Mouse (Mus musculus) midbrain, embryonic 13.5 days (tissue): ENCODE data around the gene Mgat4b. TPM values are rescaled to one million over a fixed set of nuclear protein-coding genes. Genes with fewer than 3 reads are reported as not detected.
A peak's percentile ranks its signal among the peaks of the same experiment; 100 is the strongest.

Experiments
- ATAC-seq: fragments of 200-750 bp; cut with Nextera tagmentation; 2 replicates; pipeline ENCODE4 v1.8.0; 2017; ENCODE audit warnings: mild to moderate bottlenecking, moderate TSS enrichment, moderate library complexity
- H3K27ac ChIP-seq: fragments of 300-500 bp; sonication (generic); 2 replicates; pipeline ENCODE4 v1.5.1; 2015; ENCODE audit warnings: inconsistent platforms, mild to moderate bottlenecking, moderate library complexity
- H3K27me3 ChIP-seq: fragments of 300-500 bp; sonication (generic); 2 replicates; pipeline ENCODE4 v1.6.1; 2015; ENCODE audit warnings: mild to moderate bottlenecking, inconsistent platforms
- H3K36me3 ChIP-seq: fragments of 300-500 bp; sonication (generic); 2 replicates; pipeline ENCODE4 v1.6.1; 2015; ENCODE audit warnings: mild to moderate bottlenecking, inconsistent platforms
- H3K4me1 ChIP-seq: fragments of 300-500 bp; sonication (generic); replicated peaks from 2 replicates; pipeline ENCODE4 v1.6.1; 2015; ENCODE audit warnings: inconsistent platforms
- H3K4me2 ChIP-seq: fragments of 300-500 bp; sonication (generic); replicated peaks from 2 replicates; pipeline ENCODE4 v1.6.1; 2015; ENCODE audit warnings: moderate library complexity, mild to moderate bottlenecking, inconsistent platforms
- H3K4me3 ChIP-seq: fragments of 300-500 bp; sonication (generic); replicated peaks from 2 replicates; pipeline ENCODE4 v1.5.1; 2015; ENCODE audit warnings: mild to moderate bottlenecking, inconsistent platforms
- H3K9ac ChIP-seq: fragments of 300-500 bp; sonication (generic); replicated peaks from 2 replicates; pipeline ENCODE4 v1.6.1; 2015; ENCODE audit warnings: mild to moderate bottlenecking, inconsistent platforms
- H3K9me3 ChIP-seq: fragments of 300-500 bp; sonication (generic); 2 replicates; pipeline ENCODE4 v1.6.1; 2016; ENCODE audit warnings: mild to moderate bottlenecking, inconsistent platforms
- WGBS: fragments of 180-500 bp; shearing (Covaris S2); methylation state at CpG from one replicate; pipeline ENCODE4 v1.1.7; 2015; 5-methylcytosine and 5-hydroxymethylcytosine counted together
- polyA plus RNA-seq: library from polyadenylated mRNA; unstranded; fragments of >200 nt; fragmentation: Nextera tagmentation; extraction: Ambion mirVana; gene quantifications from 2 replicates; pipeline ENCODE4 v1.2.1, GENCODE M21; 2015

Mgat4b gene
- polyA plus RNA-seq, 1 experiment from 2014 or later, result 30.1 TPM

- Histone ChIP-seq H3K27me3 (peaks cover 34% of the 10 kb centered on the region), H3K9me3 (no peaks in the 10 kb centered on the region), H3K9ac (no peak overlapping the region), H3K27ac (no peak overlapping the region), H3K36me3 (no peaks in the 10 kb centered on the region), H3K4me1 (peaks cover 20% of the 10 kb centered on the region), H3K4me2 (no peak overlapping the region), H3K4me3 (no peak overlapping the region)
- ATAC-seq, result no peak
- WGBS, result 94% methylated on average over 7 of the region's 7 CpGs
Observed at GRCm38 (mm10) chr11:50240235-50240911, 29.7 kb downstream of the Mgat4b start.

DNA sequence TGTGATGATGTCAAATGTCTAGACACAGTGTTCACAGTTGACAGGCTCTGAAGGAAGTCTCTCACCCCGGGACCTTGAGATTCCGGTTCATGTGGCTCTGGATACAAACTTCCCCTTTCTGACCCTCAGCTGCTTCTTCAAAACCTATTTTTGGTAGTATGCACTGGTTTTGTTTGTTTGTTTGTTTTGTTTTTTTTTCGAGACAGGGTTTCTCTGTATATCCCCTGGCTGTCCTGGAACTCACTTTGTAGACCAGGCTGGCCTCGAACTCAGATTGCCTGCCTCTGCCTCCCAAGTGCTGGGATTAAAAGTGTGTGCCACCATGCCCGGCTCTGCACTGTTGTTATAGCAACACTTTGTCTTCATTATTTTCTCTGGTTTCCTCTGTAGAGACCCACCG lies 33.2 kb downstream of the Mgat4b start:
- Histone ChIP-seq H3K4me2 (no peak overlapping the region), H3K27ac (no peak overlapping the region), H3K36me3 (no peaks in the 10 kb centered on the region), H3K27me3 (0 out of 2 replicates have a peak, but pooled peaks cover 6% of the 10 kb centered on the region), H3K9ac (no peak overlapping the region), H3K4me3 (no peak overlapping the region), H3K4me1 (no peaks in the 10 kb centered on the region), H3K9me3 (no peaks in the 10 kb centered on the region)
- 77% methylated on average over 6 of the region's 6 CpGs for WGBS
- no peak for ATAC-seq

GRCm38 (mm10) chr11:50245269-50245668 lies 34.6 kb downstream of the Mgat4b start:
- Histone ChIP-seq H3K4me3 (no peak overlapping the region), H3K4me2 (no peak overlapping the region), H3K4me1 (no peaks in the 10 kb centered on the region), H3K27ac (no peak overlapping the region), H3K27me3 (no peaks in the 10 kb centered on the region), H3K9ac (no peak overlapping the region), H3K36me3 (no peaks in the 10 kb centered on the region), H3K9me3 (no peaks in the 10 kb centered on the region)
- 77% methylated on average over 5 of the region's 5 CpGs for WGBS
- ATAC-seq, result no peak

- 0 out of 2 replicates have a peak, but pooled peaks cover 3% of the 10 kb centered on the region for H3K4me1 ChIP-seq
- H3K9me3 ChIP-seq, result no peaks in the 10 kb centered on the region
- no peak overlapping the region for H3K4me2 ChIP-seq
- H3K9ac ChIP-seq, result no peak overlapping the region
- ATAC-seq, result no peak
- H3K27ac ChIP-seq, result no peak overlapping the region
- no peaks in the 10 kb centered on the region for H3K36me3 ChIP-seq
- H3K4me3 ChIP-seq, result no peak overlapping the region
- H3K27me3 ChIP-seq, result no peaks in the 10 kb centered on the region
- 86% methylated on average over 7 of the region's 7 CpGs for WGBS
Observed at GRCm38 (mm10) chr11:50248473-50249171, 37.9 kb downstream of the Mgat4b start.

DNA sequence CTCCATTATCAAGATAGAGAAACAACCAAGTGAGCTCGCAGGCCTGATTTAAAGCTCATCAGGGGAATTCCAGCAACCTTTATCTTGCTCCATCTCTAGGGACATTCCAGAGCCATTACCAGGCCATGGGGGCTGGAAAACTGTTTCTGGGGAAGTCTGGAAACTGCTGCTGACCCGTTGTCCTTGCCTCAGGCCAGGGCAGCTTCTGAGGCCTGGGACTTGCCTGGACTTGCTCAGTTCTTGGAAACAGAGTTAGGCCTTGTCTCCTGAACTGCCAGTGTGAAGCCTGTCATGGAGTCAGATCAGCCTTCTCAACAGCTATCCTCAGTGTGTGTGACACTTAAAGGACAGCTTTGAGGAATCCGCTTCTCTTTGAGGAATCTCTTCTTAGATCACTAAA lies 41.5 kb downstream of the Mgat4b start:
- WGBS, result 70% methylated on average over 3 of the region's 3 CpGs
- 0 out of 2 replicates have a peak, but pooled peaks cover 3% of the 10 kb centered on the region for H3K4me1 ChIP-seq
- no peak overlapping the region for H3K9ac ChIP-seq
- H3K4me3 ChIP-seq, result no peak overlapping the region
- H3K36me3 ChIP-seq, result peaks cover 14% of the 10 kb centered on the region
- no peaks in the 10 kb centered on the region for H3K27me3 ChIP-seq
- H3K9me3 ChIP-seq, result no peaks in the 10 kb centered on the region
- no peak for ATAC-seq
- H3K4me2 ChIP-seq, result no peak overlapping the region
- no peak overlapping the region for H3K27ac ChIP-seq

DNA sequence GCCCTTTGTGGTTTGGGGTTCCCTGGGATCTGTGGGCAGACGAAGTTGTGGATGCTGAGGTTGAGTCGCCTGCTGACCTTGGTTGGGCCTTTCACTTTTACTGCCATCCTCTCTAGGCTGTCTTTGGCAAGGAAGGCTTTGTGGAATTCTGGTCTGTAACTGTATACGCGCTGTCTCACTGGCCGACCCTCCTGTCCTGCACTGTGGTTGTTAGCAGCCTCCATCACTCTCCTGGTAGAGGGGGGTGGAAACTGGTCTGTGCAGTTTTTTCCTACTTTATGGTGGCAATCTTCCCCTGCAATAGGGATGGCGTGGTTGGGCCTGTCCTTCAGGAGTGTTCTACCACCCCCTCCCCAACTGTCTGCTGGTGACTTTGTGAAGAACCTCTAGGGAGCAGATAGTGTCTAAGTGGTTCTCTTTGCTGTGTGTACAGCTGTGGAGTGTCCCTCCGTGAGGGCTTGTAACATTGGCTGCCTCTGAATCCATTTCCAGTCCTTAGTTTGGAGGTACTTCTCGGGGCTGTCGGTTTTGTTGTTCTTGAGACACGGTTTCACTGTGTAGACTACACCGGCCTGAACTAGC lies 42.1 kb downstream of the Mgat4b start:
- WGBS, result 82% methylated on average over 11 of the region's 11 CpGs
- no peaks in the 10 kb centered on the region for H3K9me3 ChIP-seq
- H3K27me3 ChIP-seq, result no peaks in the 10 kb centered on the region
- ATAC-seq, result no peak
- H3K9ac ChIP-seq, result no peak overlapping the region
- H3K4me3 ChIP-seq, result no peak overlapping the region
- 0 out of 2 replicates have a peak, but pooled peaks cover 3% of the 10 kb centered on the region for H3K4me1 ChIP-seq
- no peak overlapping the region for H3K4me2 ChIP-seq
- peaks cover 20% of the 10 kb centered on the region for H3K36me3 ChIP-seq
- H3K27ac ChIP-seq, result no peak overlapping the region

DNA sequence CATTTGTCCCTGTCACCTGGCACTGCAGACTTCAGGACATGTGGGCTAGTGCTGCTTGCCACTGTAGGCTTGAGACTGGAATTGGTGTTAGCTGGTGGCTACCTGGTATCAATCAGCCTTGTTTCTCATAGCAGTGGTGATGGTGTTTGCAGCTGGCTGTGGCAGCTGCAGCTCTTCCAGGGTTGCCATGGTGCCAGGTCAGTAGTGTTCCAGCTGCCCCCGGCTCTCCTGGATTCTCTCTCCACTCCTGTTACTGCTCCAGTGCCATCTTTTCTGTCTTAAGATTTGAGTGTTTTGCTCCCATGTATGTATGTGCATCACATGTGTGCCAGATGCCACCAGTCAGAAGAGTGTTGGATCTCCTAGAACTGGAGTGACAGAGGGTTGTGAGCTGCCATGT lies 42.7 kb downstream of the Mgat4b start:
- ATAC-seq, result no peak
- H3K9me3 ChIP-seq, result no peaks in the 10 kb centered on the region
- no peak overlapping the region for H3K27ac ChIP-seq
- H3K4me3 ChIP-seq, result no peak overlapping the region
- H3K4me2 ChIP-seq, result no peak overlapping the region
- 0 out of 2 replicates have a peak, but pooled peaks cover 3% of the 10 kb centered on the region for H3K4me1 ChIP-seq
- H3K36me3 ChIP-seq, result peaks cover 26% of the 10 kb centered on the region
- no peak overlapping the region for H3K9ac ChIP-seq
- WGBS, result 63% methylated on average over 1 of the region's 1 CpGs
- no peaks in the 10 kb centered on the region for H3K27me3 ChIP-seq

DNA sequence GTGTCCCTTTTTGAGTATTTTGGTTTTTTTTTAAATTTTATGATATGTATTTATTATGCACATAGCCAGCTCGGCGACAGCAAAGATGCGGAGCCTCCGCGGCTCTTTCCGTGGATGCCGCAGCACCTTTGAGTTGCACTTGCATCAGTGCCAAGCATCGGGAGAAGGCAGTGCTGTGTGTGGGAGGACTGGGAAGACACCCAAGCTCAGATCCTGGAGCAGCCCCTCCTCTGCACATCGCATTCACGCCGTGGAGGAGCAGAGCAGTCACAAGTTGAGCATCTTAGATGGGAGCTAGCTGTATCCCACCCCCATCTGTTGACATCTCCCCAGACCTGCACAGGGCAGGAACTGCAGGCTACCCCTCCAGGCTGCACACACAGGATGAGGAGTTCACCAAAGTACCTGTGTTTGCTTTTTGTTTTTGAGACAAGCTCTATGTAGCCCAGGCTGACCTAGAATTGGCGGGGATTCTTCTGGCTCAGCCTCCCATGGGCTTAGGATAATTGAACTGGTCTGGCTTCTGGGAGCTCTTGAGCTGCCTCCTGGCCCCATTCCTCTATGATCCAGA lies 43.4 kb downstream of the Mgat4b start:
- 85% methylated on average over 12 of the region's 12 CpGs for WGBS
- Histone ChIP-seq H3K9me3 (no peaks in the 10 kb centered on the region), H3K4me1 (0 out of 2 replicates have a peak, but pooled peaks cover 3% of the 10 kb centered on the region), H3K27ac (no peak overlapping the region), H3K9ac (no peak overlapping the region), H3K4me2 (no peak overlapping the region), H3K27me3 (no peaks in the 10 kb centered on the region), H3K36me3 (peaks cover 33% of the 10 kb centered on the region), H3K4me3 (no peak overlapping the region)
- no peak for ATAC-seq

- H3K9ac ChIP-seq, result no peak overlapping the region
- no peak overlapping the region for H3K27ac ChIP-seq
- H3K4me2 ChIP-seq, result no peak overlapping the region
- no peak for ATAC-seq
- 93% methylated on average over 7 of the region's 7 CpGs for WGBS
- H3K36me3 ChIP-seq, result peaks cover 58% of the 10 kb centered on the region
- H3K27me3 ChIP-seq, result no peaks in the 10 kb centered on the region
- no peak overlapping the region for H3K4me3 ChIP-seq
- no peaks in the 10 kb centered on the region for H3K9me3 ChIP-seq
- H3K4me1 ChIP-seq, result 0 out of 2 replicates have a peak, but pooled peaks cover 3% of the 10 kb centered on the region
Observed at GRCm38 (mm10) chr11:50256615-50257014, 45.9 kb downstream of the Mgat4b start.

DNA sequence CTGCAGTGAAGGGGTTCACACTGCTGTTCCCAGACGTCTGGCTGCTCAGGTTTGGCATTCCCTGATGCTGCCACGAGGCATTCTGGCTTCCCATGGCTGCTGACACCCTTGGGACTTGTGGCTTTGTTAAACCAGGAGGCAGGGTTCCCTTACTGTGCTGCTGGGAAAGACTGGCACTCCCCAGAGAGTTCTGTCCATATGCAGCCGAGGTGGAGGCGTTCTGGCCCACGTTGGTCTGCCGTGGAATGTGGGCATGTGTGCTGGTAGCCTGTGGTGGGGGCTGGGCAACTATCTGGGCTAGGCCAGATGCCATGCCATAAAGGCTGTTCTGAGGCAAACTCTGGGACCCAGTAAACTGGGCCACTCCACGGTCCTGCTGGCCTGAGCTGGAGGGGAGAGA lies 47.6 kb downstream of the Mgat4b start:
- Histone ChIP-seq H3K9me3 (no peaks in the 10 kb centered on the region), H3K4me3 (no peak overlapping the region), H3K4me1 (no peaks in the 10 kb centered on the region), H3K27ac (no peak overlapping the region), H3K4me2 (no peak overlapping the region), H3K9ac (no peak overlapping the region), H3K27me3 (no peaks in the 10 kb centered on the region), H3K36me3 (peaks cover 75% of the 10 kb centered on the region)
- ATAC-seq, result 0 out of 2 replicates have a peak, but pooled peaks have one; percentile 27
- WGBS, result 86% methylated on average over 7 of the region's 7 CpGs

DNA sequence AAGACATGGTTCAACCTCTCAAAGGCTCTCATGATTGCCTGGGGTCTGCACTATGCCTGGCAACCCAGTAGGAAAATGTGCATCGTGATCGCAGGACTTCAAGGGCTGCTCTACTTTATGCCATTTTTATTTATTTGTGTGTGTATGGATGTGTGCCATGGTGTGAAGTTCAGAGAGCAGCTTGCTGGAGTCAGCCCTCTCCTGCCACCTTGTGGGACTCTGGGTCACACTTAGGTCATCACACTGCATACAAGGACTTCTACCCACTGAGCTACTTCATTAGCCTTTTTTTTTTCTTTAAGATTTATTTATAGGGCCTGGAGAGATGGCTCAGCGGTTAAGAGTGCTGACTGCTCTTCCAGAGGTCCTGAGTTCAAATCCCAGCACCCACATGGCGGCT lies 51.3 kb downstream of the Mgat4b start:
- Histone ChIP-seq H3K9me3 (no peaks in the 10 kb centered on the region), H3K27ac (no peak overlapping the region), H3K9ac (no peak overlapping the region), H3K4me2 (no peak overlapping the region), H3K4me1 (no peaks in the 10 kb centered on the region), H3K27me3 (no peaks in the 10 kb centered on the region), H3K36me3 (peaks cover 97% of the 10 kb centered on the region), H3K4me3 (no peak overlapping the region)
- no peak for ATAC-seq
- 93% methylated on average over 4 of the region's 4 CpGs for WGBS

DNA sequence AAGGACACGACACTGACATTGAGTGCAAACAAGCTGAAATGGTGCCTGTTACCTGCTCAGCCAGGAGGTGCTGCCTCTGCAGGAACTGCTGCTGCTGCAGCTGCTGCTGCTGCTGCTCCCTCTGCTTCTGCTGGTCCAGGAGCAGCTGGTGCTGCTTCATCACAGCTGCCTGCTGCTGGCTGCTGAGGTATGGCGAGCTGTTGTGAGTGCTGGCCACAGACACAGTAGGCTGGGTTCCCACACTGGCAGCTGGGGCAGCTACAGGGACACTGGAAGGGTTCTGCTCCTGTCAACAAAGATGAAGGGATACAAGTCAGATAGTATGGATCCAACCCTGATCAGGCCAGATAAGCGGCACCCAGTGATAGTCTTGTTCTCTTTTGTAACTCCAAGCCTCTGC lies 52.5 kb downstream of the Mgat4b start:
- no peak overlapping the region for H3K9ac ChIP-seq
- H3K4me3 ChIP-seq, result no peak overlapping the region
- no peaks in the 10 kb centered on the region for H3K4me1 ChIP-seq
- no peak overlapping the region for H3K27ac ChIP-seq
- no peak for ATAC-seq
- H3K27me3 ChIP-seq, result no peaks in the 10 kb centered on the region
- H3K9me3 ChIP-seq, result no peaks in the 10 kb centered on the region
- WGBS, result 89% methylated on average over 3 of the region's 3 CpGs
- peaks cover 90% of the 10 kb centered on the region for H3K36me3 ChIP-seq
- H3K4me2 ChIP-seq, result no peak overlapping the region
